Mouse (Mus musculus) C2C12 (cell line): ENCODE measurements around the gene Gm26566.

Experiments
- CEBPB ChIP-seq: IDR thresholded peaks from one replicate; pipeline ENCODE4 v1.6.1; 2011; ENCODE audit warnings: low read depth, mild to moderate bottlenecking, control low read depth, moderate library complexity
- CTCF ChIP-seq: IDR thresholded peaks from one replicate; pipeline ENCODE4 v1.5.1; 2011; ENCODE audit not compliant: control insufficient read depth, insufficient read depth, insufficient read length
- MAX ChIP-seq: IDR thresholded peaks from one replicate; pipeline ENCODE4 v1.6.1; 2011; ENCODE audit warnings: mild to moderate bottlenecking, control low read depth
- MYOD1 ChIP-seq: IDR thresholded peaks from one replicate; pipeline ENCODE4 v1.6.1; 2011; ENCODE audit warnings: low read depth; ENCODE audit not compliant: control insufficient read depth, insufficient read length
- MYOG ChIP-seq: IDR thresholded peaks from one replicate; pipeline ENCODE4 v1.6.1; 2011; ENCODE audit not compliant: control insufficient read depth, insufficient read length; ENCODE audit errors: extremely low read depth
- USF1 ChIP-seq: IDR thresholded peaks from one replicate; pipeline ENCODE4 v1.6.1; 2011; ENCODE audit warnings: low read depth, mild to moderate bottlenecking, control low read depth, moderate library complexity

DNA sequence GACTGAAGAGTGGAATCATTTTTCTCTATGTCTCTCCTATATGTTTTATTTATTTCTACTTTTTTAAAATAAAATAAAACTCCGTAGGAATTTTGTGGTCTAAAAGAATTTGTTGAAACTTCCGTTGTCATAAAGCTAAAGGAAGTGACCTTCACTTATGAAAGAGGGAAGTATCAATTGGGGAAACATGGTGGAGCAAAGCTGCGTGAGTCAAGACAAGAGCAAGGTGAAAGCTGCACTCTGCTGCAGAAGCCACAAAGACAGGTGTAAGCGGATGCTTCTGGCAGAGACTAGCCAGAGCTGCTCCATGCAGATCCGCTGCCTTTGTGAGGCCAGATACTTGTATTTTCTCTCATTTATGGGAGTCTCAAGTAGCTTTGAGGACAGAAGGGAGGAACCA lies 22.8 kb upstream of the Gm26566 start:
- no peak for TF ChIP-seq CTCF
- no peak for TF ChIP-seq MAX
- no peak for TF ChIP-seq USF1
- no peak for TF ChIP-seq MYOD1
- no peak for TF ChIP-seq CEBPB
- no peak for TF ChIP-seq MYOG
